Mouse (Mus musculus) liver, adult 2 months (tissue): ENCODE results near the gene Lef1.

Experiments
- CTCF ChIP-seq: fragments of 200-500 bp; IDR thresholded peaks from 2 replicates; pipeline ENCODE4 v1.5.1; 2011; ENCODE audit warnings: low read depth, low read length, control low read depth
- POLR2A ChIP-seq: fragments of 200-500 bp; IDR thresholded peaks from 2 replicates; pipeline ENCODE4 v1.6.1; 2011; ENCODE audit warnings: low read length, control low read depth; ENCODE audit not compliant: insufficient read depth; ENCODE audit errors: extremely low read depth

GRCm38 (mm10) chr3:131228083-131228482 is 117.8 kb downstream of the Lef1 start:
- TF ChIP-seq POLR2A, result no peak
- TF ChIP-seq CTCF, result peak; percentile 79
